Mouse (Mus musculus) liver, embryonic 11.5 days (tissue): Measurements from ENCODE around the gene Sergef. TPM values are rescaled to one million over a fixed set of nuclear protein-coding genes. Genes with fewer than 3 reads are reported as not detected.
"Not testable (repeated sequence)": the region's sequence is repeated elsewhere in the genome, so short reads cannot be mapped to it uniquely, and the experiment has no call there.

Experiments
- ATAC-seq: fragments of 200-750 bp; cut with Nextera tagmentation; replicated peaks from 2 replicates; pipeline ENCODE4 v1.8.0; 2017; ENCODE audit warnings: moderate number of reproducible peaks, mild to moderate bottlenecking, moderate TSS enrichment, moderate library complexity; ENCODE audit not compliant: low FRiP score
- DNase-seq: peaks from one replicate; pipeline ENCODE4 v3.0.0-alpha.2; 2017; ENCODE audit warnings: low spot score
- H3K27ac ChIP-seq: fragments of 300-500 bp; sonication (generic); 2 replicates; pipeline ENCODE4 v1.5.1; 2014; ENCODE audit warnings: mild to moderate bottlenecking, low read depth, low read length, control low read depth
- H3K27me3 ChIP-seq: fragments of 300-500 bp; sonication (generic); replicated peaks from 2 replicates; pipeline ENCODE4 v1.6.1; 2014; ENCODE audit warnings: low read length, mixed read lengths; ENCODE audit not compliant: control insufficient read depth, insufficient read depth
- H3K36me3 ChIP-seq: fragments of 300-500 bp; sonication (generic); 2 replicates; pipeline ENCODE4 v1.6.1; 2014; ENCODE audit warnings: mild to moderate bottlenecking, low read length, moderate library complexity, mixed read lengths; ENCODE audit not compliant: control insufficient read depth, insufficient read depth
- H3K4me1 ChIP-seq: fragments of 300-500 bp; sonication (generic); replicated peaks from 2 replicates; pipeline ENCODE4 v1.6.1; 2014; ENCODE audit warnings: low read length, mixed read lengths; ENCODE audit not compliant: control insufficient read depth, insufficient read depth
- H3K4me2 ChIP-seq: fragments of 300-500 bp; sonication (generic); 2 replicates; pipeline ENCODE4 v1.6.1; 2014; ENCODE audit warnings: mild to moderate bottlenecking, control low read depth, moderate library complexity
- H3K4me3 ChIP-seq: fragments of 300-500 bp; sonication (generic); 2 replicates; pipeline ENCODE4 v1.5.1; 2014; ENCODE audit warnings: low read depth, low read length, control low read depth
- H3K9ac ChIP-seq: fragments of 300-500 bp; sonication (generic); 2 replicates; pipeline ENCODE4 v1.6.1; 2014; ENCODE audit warnings: low read depth, low read length, control low read depth
- H3K9me3 ChIP-seq: fragments of 300-500 bp; sonication (generic); 2 replicates; pipeline ENCODE4 v1.6.1; 2016; ENCODE audit warnings: low read length, inconsistent platforms, mixed read lengths; ENCODE audit not compliant: control insufficient read depth
- WGBS: fragments of 180-500 bp; shearing (Covaris S2); extraction: QIAGEN DNeasy Blood & Tissue Kit; methylation state at CpG from one replicate; pipeline ENCODE4 v1.1.7; 2014; 5-methylcytosine and 5-hydroxymethylcytosine counted together
- polyA plus RNA-seq: library from polyadenylated mRNA; unstranded; fragments of >200 nt; fragmentation: Nextera tagmentation; extraction: Ambion mirVana; gene quantifications from 2 replicates; pipeline ENCODE4 v1.2.1, GENCODE M21; 2014

Gene Sergef
- polyA plus RNA-seq, 1 experiment from 2014 or later: 13.2 TPM

DNA sequence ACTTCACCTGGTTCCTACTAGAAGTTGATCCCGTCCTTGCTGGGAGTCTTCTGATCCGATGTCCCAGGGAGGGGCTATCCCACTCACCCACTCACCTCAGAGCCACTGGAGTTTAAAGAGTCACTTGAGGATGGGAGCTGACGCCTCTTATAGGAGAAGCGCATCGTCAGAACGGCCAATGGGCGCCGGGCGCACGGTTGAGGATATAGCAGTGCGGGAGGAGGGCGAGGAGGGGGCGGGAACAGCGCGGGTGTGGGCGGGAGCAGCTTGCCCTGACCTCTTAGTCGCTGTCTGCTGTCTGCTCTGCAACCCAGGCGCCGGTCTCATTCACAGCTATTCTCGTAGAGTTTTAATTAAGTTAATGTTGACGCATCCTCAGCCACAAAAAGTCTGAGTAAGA, 27.6 kb upstream of the Sergef start:
- ATAC-seq (peak; percentile 51; the same call in 1 of the 2 replicates), DNase-seq (peak; percentile 43)
- H3K27ac ChIP-seq: no peak overlapping the region
- H3K27me3 ChIP-seq: peaks cover 26% of the 10 kb centered on the region
- H3K4me2 ChIP-seq: peak overlapping the region; percentile 28
- no peak overlapping the region for H3K4me3 ChIP-seq
- H3K4me1 ChIP-seq: no peaks in the 10 kb centered on the region; the same call in 1 of the 2 replicates
- WGBS: 3% methylated on average over 21 of the region's 21 CpGs
- no peaks in the 10 kb centered on the region for H3K9me3 ChIP-seq
- no peak overlapping the region for H3K9ac ChIP-seq
- no peaks in the 10 kb centered on the region for H3K36me3 ChIP-seq

DNA sequence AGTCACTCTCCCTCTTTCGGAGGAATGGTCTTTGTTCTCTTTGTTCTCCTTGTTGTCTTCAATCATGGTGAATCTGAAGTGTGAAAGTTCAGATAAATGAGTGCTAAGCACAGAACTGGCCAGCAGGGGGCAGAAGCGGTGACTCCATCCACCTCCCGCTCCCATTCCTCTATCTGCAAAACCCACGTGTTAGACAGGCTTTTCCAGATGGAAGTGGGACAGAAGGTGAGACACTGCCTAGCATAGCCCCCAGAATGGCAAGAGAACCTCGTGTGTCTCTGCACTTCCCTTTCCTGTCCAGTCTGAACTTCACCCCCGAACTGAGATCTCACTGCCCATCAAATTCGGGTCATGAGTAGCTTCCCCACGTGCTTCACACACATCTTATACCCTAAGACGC, 25.6 kb upstream of the Sergef start:
- H3K27ac ChIP-seq: no peak overlapping the region
- WGBS: 34% methylated on average over 9 of the region's 9 CpGs
- H3K9ac ChIP-seq: no peak overlapping the region
- H3K27me3 ChIP-seq: peaks cover 26% of the 10 kb centered on the region
- DNase-seq: peak; percentile 41
- no peaks in the 10 kb centered on the region; the same call in 1 of the 2 replicates for H3K4me1 ChIP-seq
- no peak for ATAC-seq
- no peaks in the 10 kb centered on the region for H3K9me3 ChIP-seq
- no peaks in the 10 kb centered on the region for H3K36me3 ChIP-seq
- H3K4me2 ChIP-seq: no peak overlapping the region
- no peak overlapping the region for H3K4me3 ChIP-seq

DNA sequence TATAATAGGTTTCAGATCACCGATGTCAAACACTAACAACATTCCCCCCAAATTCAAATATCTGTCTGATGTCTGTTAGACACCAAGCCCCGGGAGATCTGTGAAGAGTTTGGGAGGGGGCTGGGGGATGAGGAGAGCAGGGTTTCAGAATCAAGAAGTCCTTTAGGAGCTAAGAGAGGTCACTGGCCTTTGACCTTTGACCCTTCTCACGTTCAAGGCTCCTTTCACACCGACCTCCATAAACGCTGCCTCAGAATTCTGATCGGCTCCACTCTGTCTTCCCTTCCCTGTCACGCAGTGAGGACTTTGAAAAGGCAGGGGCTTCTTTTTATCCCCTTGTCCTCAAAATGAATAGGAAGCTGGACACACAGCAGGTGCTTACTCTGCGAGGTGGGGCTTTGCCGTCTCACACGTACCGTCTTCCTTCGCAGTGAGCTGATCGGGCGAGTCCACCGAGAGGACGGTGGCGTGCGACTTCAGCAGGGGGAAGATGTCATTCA, 22.0 kb upstream of the Sergef start:
- ATAC-seq (no peak), DNase-seq (no peak)
- Histone ChIP-seq H3K4me2 (no peak overlapping the region), H3K4me1 (no peaks in the 10 kb centered on the region), H3K36me3 (no peaks in the 10 kb centered on the region), H3K4me3 (no peak overlapping the region), H3K9me3 (no peaks in the 10 kb centered on the region), H3K27me3 (peaks cover 11% of the 10 kb centered on the region), H3K9ac (no peak overlapping the region), H3K27ac (no peak overlapping the region)
- 68% methylated on average over 18 of the region's 18 CpGs for WGBS

- no peak overlapping the region for H3K9ac ChIP-seq
- H3K36me3 ChIP-seq: no peaks in the 10 kb centered on the region
- H3K4me3 ChIP-seq: no peak overlapping the region
- 43% methylated on average over 2 of the region's 2 CpGs for WGBS
- H3K9me3 ChIP-seq: no peaks in the 10 kb centered on the region
- DNase-seq: no peak
- ATAC-seq: no peak
- H3K27me3 ChIP-seq: no peaks in the 10 kb centered on the region; the same call in 1 of the 2 replicates
- H3K4me2 ChIP-seq: no peak overlapping the region
- no peaks in the 10 kb centered on the region for H3K4me1 ChIP-seq
- no peak overlapping the region for H3K27ac ChIP-seq
These were observed 12.7 kb upstream of the Sergef start for GRCm38 (mm10) chr7:46652279-46652678.

- DNase-seq, H3K9ac ChIP-seq, ATAC-seq, H3K4me1 ChIP-seq, H3K36me3 ChIP-seq, H3K27ac ChIP-seq, H3K27me3 ChIP-seq, H3K4me3 ChIP-seq, H3K9me3 ChIP-seq, H3K4me2 ChIP-seq: not testable (repeated sequence)
- 46% methylated on average over 5 of the region's 5 CpGs for WGBS
These were observed 10.6 kb upstream of the Sergef start for GRCm38 (mm10) chr7:46650231-46650630.

GRCm38 (mm10) chr7:46648431-46649140, 9.0 kb upstream of the Sergef start:
- WGBS: 63% methylated on average over 4 of the region's 4 CpGs

GRCm38 (mm10) chr7:46643172-46643571, 3.6 kb upstream of the Sergef start:
- H3K4me1 ChIP-seq: 0 out of 2 replicates have a peak, but pooled peaks cover 4% of the 10 kb centered on the region
- no peaks in the 10 kb centered on the region for H3K9me3 ChIP-seq
- H3K27me3 ChIP-seq: peaks cover 2% of the 10 kb centered on the region; the same call in 1 of the 2 replicates
- no peak overlapping the region for H3K4me3 ChIP-seq
- no peak overlapping the region for H3K9ac ChIP-seq
- no peak overlapping the region for H3K4me2 ChIP-seq
- H3K27ac ChIP-seq: no peak overlapping the region
- no peaks in the 10 kb centered on the region for H3K36me3 ChIP-seq
- DNase-seq (no peak), ATAC-seq (no peak)
- 58% methylated on average over 1 of the region's 1 CpGs for WGBS

More at GRCm38 (mm10) chr7:46648431-46649140, 9.0 kb upstream of the Sergef start:
- DNase-seq (no peak), ATAC-seq (no peak)
- no peaks in the 10 kb centered on the region for H3K36me3 ChIP-seq
- H3K27me3 ChIP-seq: 0 out of 2 replicates have a peak, but pooled peaks cover under 1% of the 10 kb centered on the region
- H3K4me3 ChIP-seq: no peak overlapping the region
- no peaks in the 10 kb centered on the region for H3K9me3 ChIP-seq
- H3K27ac ChIP-seq: no peak overlapping the region
- H3K9ac ChIP-seq: no peak overlapping the region
- H3K4me1 ChIP-seq: no peaks in the 10 kb centered on the region
- H3K4me2 ChIP-seq: no peak overlapping the region

GRCm38 (mm10) chr7:46640062-46640461, 455 bp upstream of the Sergef start:
- WGBS: 21% methylated on average over 17 of the region's 17 CpGs
- Histone ChIP-seq H3K27ac (no peak overlapping the region), H3K4me3 (peak overlapping the region; percentile 68), H3K4me2 (peak overlapping the region; percentile 85), H3K9ac (no peak overlapping the region), H3K27me3 (peaks cover 2% of the 10 kb centered on the region; the same call in 1 of the 2 replicates), H3K4me1 (0 out of 2 replicates have a peak, but pooled peaks cover 4% of the 10 kb centered on the region), H3K36me3 (no peaks in the 10 kb centered on the region), H3K9me3 (no peaks in the 10 kb centered on the region)
- ATAC-seq: no peak; the same call in 1 of the 2 replicates
- DNase-seq: no peak
